Mouse (Mus musculus): ENCODE measurements around the gene Ky. TPM values are rescaled to one million over a fixed set of nuclear protein-coding genes. Genes with fewer than 3 reads are reported as not detected.

Gene Ky
- polyA plus RNA-seq, 1 experiment = 0.16 TPM

GRCm38 (mm10) chr9:102528106-102528505, 22.6 kb downstream of the Ky start:
- Histone ChIP-seq H3K4me1 (ENCODE audit: control insufficient read depth, insufficient read depth, insufficient read length) (no peaks in the 10 kb centered on the region), H3K36me3 (ENCODE audit: control insufficient read depth, insufficient read depth, low read length) (no peaks in the 10 kb centered on the region), H3K27me3 (ENCODE audit: control insufficient read depth, insufficient read depth, low read length) (no peaks in the 10 kb centered on the region), H3K4me3 (ENCODE audit: extremely low read depth, insufficient read depth, insufficient read length) (no peak overlapping the region), H3K27ac (ENCODE audit: insufficient read depth, low read length) (no peak overlapping the region)
- WGBS = 92% methylated on average over 7 of the region's 7 CpGs
- TF ChIP-seq POLR2A (IDR thresholded peaks at IDR 0.05; ENCODE audit: low read depth, low read length) (no peak), CTCF (IDR thresholded peaks at IDR 0.05; ENCODE audit: extremely low read depth, insufficient read depth, insufficient read length, insufficient replicate concordance) (no peak)
- DNase-seq (ENCODE audit: low read depth in 1 of 2, low spot score in 2 of 2) = no peak

GRCm38 (mm10) chr9:102528561-102528960, 23.0 kb downstream of the Ky start:
- no peak for DNase-seq (ENCODE audit: low read depth in 1 of 2, low spot score in 2 of 2)
- Histone ChIP-seq H3K4me3 (ENCODE audit: extremely low read depth, insufficient read depth, insufficient read length) (no peak overlapping the region), H3K27me3 (ENCODE audit: control insufficient read depth, insufficient read depth, low read length) (no peaks in the 10 kb centered on the region), H3K36me3 (ENCODE audit: control insufficient read depth, insufficient read depth, low read length) (no peaks in the 10 kb centered on the region), H3K4me1 (ENCODE audit: control insufficient read depth, insufficient read depth, insufficient read length) (no peaks in the 10 kb centered on the region), H3K27ac (ENCODE audit: insufficient read depth, low read length) (no peak overlapping the region)
- 53% methylated on average over 7 of the region's 7 CpGs for WGBS
- no peak for TF ChIP-seq POLR2A (IDR thresholded peaks at IDR 0.05; ENCODE audit: low read depth, low read length)

- Histone ChIP-seq H3K36me3 (ENCODE audit: control insufficient read depth, insufficient read depth, low read length) (no peaks in the 10 kb centered on the region), H3K27me3 (ENCODE audit: control insufficient read depth, insufficient read depth, low read length) (no peaks in the 10 kb centered on the region), H3K4me1 (ENCODE audit: control insufficient read depth, insufficient read depth, insufficient read length) (no peaks in the 10 kb centered on the region), H3K27ac (ENCODE audit: insufficient read depth, low read length) (no peak overlapping the region), H3K4me3 (ENCODE audit: extremely low read depth, insufficient read depth, insufficient read length) (no peak overlapping the region)
- WGBS = 74% methylated on average over 3 of the region's 3 CpGs
- no peak for DNase-seq (ENCODE audit: low read depth in 1 of 2, low spot score in 2 of 2)
- TF ChIP-seq POLR2A (IDR thresholded peaks at IDR 0.05; ENCODE audit: low read depth, low read length) (no peak), CTCF (IDR thresholded peaks at IDR 0.05; ENCODE audit: extremely low read depth, insufficient read depth, insufficient read length, insufficient replicate concordance) (no peak)
Observed at GRCm38 (mm10) chr9:102529008-102529407, 23.5 kb downstream of the Ky start.

DNA sequence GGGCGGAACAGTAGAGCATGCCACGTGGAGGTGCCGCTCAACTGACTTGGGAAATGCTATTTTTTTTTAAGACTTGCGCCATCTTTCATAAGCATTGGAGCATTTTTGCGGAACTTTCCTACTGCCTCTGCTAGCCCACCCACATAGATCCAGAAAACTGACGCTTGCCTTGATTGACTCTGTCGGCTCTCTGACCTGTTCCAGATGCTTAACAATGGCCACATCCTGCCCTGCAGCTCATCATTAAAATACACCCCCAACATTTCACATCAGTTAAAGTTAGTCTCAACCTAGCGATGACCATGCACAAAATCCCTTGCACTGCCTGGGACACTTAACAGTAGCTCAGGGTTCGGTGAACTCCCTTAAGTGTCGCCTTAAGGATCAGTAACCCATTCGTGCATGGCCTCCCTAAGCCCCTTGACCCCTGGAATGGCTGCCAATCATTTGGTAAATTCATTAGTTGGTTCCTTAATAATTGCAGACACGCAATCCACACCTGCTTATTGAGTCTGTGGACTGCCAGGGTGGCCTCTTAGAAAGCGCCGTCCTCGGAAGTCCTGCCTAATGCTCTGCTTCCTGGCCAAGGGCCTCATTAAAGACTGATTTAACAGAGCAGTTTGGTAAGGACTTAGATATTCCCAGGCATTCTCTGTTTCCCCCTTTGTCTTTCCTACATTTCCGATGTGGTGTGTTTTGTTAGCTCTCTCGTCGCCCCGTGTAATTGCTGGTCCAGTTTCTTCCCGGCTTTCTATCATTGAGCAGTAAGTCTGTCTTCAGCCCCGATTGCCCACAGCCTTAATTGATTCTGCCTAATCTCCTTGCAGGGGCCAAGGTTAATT, 25.7 kb downstream of the Ky start:
- Histone ChIP-seq H3K27ac (ENCODE audit: insufficient read depth, low read length) (no peak overlapping the region), H3K4me3 (ENCODE audit: extremely low read depth, insufficient read depth, insufficient read length) (no peak overlapping the region), H3K4me1 (ENCODE audit: control insufficient read depth, insufficient read depth, insufficient read length) (no peaks in the 10 kb centered on the region), H3K27me3 (ENCODE audit: control insufficient read depth, insufficient read depth, low read length) (no peaks in the 10 kb centered on the region), H3K36me3 (ENCODE audit: control insufficient read depth, insufficient read depth, low read length) (no peaks in the 10 kb centered on the region)
- no peak for TF ChIP-seq CTCF (IDR thresholded peaks at IDR 0.05; ENCODE audit: extremely low read depth, insufficient read depth, insufficient read length, insufficient replicate concordance)
- no peak for DNase-seq (ENCODE audit: low read depth in 1 of 2, low spot score in 2 of 2)
- WGBS = 82% methylated on average over 21 of the region's 21 CpGs

DNA sequence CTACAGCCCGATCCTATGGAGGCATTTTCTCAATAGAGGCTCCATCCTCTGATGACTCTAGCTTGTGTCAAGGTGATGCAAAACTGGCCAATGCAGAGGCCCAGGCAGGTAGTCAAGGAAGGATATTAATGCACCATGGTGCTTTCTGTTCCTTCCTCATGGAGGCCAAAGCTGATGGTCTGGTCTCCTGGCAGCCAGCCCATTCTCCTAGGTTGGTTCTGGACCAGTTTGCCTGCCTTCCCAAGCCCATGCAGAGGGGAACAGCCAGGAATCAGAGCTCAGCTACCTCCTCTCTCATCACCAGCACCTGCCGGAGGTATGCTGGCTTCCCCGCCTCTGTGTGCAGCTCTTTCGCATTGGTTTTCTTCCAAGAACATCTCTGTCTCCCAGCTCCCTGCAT, 31.4 kb downstream of the Ky start:
- H3K4me3 ChIP-seq (ENCODE audit: extremely low read depth, insufficient read depth, insufficient read length) = no peak overlapping the region
- H3K4me1 ChIP-seq (ENCODE audit: control insufficient read depth, insufficient read depth, insufficient read length) = peaks cover 3% of the 10 kb centered on the region; the same call in 1 of the 2 replicates
- WGBS = 78% methylated on average over 4 of the region's 4 CpGs
- H3K36me3 ChIP-seq (ENCODE audit: control insufficient read depth, insufficient read depth, low read length) = no peaks in the 10 kb centered on the region
- no peak for DNase-seq (ENCODE audit: low read depth in 1 of 2, low spot score in 2 of 2)
- H3K27ac ChIP-seq (ENCODE audit: insufficient read depth, low read length) = no peak overlapping the region
- TF ChIP-seq POLR2A (IDR thresholded peaks at IDR 0.05; ENCODE audit: low read depth, low read length) (no peak), CTCF (IDR thresholded peaks at IDR 0.05; ENCODE audit: extremely low read depth, insufficient read depth, insufficient read length, insufficient replicate concordance) (no peak)
- peaks cover 4% of the 10 kb centered on the region; the same call in 1 of the 2 replicates for H3K27me3 ChIP-seq (ENCODE audit: control insufficient read depth, insufficient read depth, low read length)

DNA sequence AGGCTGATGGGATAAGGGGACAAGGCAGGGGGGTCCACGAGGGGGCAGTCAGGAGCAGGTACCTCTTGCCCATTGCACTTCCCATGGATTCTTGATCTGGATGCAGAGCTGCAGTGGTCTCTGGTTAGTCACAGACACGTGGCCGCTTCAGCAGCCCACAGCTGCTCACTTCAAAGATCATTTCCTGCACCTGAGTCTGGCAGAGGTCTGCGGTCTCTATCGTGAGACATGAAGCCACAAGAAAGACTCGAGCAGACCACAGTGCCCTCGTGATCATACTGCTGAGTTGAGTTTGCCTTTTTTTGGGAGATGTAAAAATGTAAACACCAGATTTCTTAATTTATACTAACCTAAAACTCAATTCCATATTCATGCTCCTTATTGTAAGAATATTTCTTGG, 34.1 kb downstream of the Ky start:
- DNase-seq (ENCODE audit: low read depth in 1 of 2, low spot score in 2 of 2) = peak in 1 of 2 experiments; percentile 60
- Histone ChIP-seq H3K4me1 (ENCODE audit: control insufficient read depth, insufficient read depth, insufficient read length) (peaks cover 10% of the 10 kb centered on the region; the same call in 1 of the 2 replicates), H3K27ac (ENCODE audit: insufficient read depth, low read length) (no peak overlapping the region), H3K36me3 (ENCODE audit: control insufficient read depth, insufficient read depth, low read length) (no peaks in the 10 kb centered on the region), H3K4me3 (ENCODE audit: extremely low read depth, insufficient read depth, insufficient read length) (no peak overlapping the region), H3K27me3 (ENCODE audit: control insufficient read depth, insufficient read depth, low read length) (peaks cover 5% of the 10 kb centered on the region; the same call in 1 of the 2 replicates)
- no peak for TF ChIP-seq CTCF (IDR thresholded peaks at IDR 0.05; ENCODE audit: extremely low read depth, insufficient read depth, insufficient read length, insufficient replicate concordance)
- no peak for TF ChIP-seq POLR2A (IDR thresholded peaks at IDR 0.05; ENCODE audit: low read depth, low read length)
- 6% methylated on average over 7 of the region's 7 CpGs for WGBS

GRCm38 (mm10) chr9:102541666-102542065, 36.1 kb downstream of the Ky start:
- TF ChIP-seq CTCF (IDR thresholded peaks at IDR 0.05; ENCODE audit: extremely low read depth, insufficient read depth, insufficient read length, insufficient replicate concordance) = no peak
- 10% methylated on average over 10 of the region's 10 CpGs for WGBS
- peaks cover 5% of the 10 kb centered on the region; the same call in 1 of the 2 replicates for H3K27me3 ChIP-seq (ENCODE audit: control insufficient read depth, insufficient read depth, low read length)
- DNase-seq (ENCODE audit: low read depth in 1 of 2, low spot score in 2 of 2) = peak in 1 of 2 experiments; percentile 25
- H3K27ac ChIP-seq (ENCODE audit: insufficient read depth, low read length) = no peak overlapping the region
- H3K36me3 ChIP-seq (ENCODE audit: control insufficient read depth, insufficient read depth, low read length) = no peaks in the 10 kb centered on the region
- no peak overlapping the region for H3K4me3 ChIP-seq (ENCODE audit: extremely low read depth, insufficient read depth, insufficient read length)
- peaks cover 10% of the 10 kb centered on the region; the same call in 1 of the 2 replicates for H3K4me1 ChIP-seq (ENCODE audit: control insufficient read depth, insufficient read depth, insufficient read length)

Data from spleen, adult 2 months (tissue).